Mouse (Mus musculus) effector memory CD4-positive, alpha-beta T cell, adult 7 months (primary cell): ENCODE data around the gene Mapk14. TPM values are rescaled to one million over a fixed set of nuclear protein-coding genes. Genes with fewer than 3 reads are reported as not detected.

Source experiments
- polyA plus RNA-seq: library from polyadenylated mRNA; unstranded; fragments of 100-300 nt; shearing (Covaris generic); gene quantifications from one replicate; pipeline ENCODE4 v1.2.1, GENCODE M21; 2017

Gene Mapk14
- polyA plus RNA-seq = 107 TPM

DNA sequence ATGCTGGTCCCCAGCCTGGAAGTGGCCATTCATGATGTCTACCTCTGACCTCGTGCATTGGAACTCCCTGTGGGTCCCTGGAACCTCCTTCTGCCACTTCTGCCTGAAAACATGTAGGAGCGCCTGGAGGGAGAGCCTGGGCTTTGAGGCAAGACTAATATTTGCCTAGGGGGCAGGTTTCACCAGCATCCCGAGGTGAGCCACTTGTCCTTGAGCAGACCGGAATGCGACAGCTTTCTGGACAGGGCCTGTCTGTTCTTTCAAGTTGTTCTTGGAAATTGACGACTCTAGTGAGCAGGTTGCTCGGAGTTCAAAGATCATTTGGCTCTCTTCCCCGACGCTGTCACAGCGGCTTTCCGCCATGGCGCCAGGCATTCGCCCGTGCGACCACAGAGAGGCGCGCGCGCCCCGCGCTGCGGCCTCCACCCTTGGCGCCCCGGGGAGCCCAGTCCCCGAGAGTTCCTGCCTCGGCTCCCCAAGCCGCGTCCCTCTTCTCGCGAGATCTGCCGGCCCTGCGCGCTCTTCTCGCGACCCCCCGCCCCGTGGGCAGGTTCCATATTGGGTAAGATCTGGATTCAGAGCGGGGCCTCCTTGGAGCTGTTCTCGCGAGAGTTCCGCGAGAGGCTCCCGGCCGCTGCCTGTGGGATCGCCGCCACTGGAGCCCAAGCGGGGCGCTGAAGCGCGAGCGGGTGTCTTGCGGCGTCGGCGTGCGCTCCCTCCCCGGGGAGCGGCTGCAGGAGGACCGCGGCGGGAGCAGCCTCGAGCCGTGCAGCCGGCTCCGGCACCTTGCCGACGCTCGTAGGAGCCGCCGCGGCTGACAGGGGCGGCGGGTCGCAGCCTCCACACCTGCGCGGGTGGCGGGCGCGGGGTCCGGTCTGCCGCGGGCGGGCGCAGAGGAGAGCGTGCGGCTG, at the start of gene Mapk14:
Gene Mapk14 (plus strand): TSS at position 554 of the 911 bp plus-strand sequence.

DNA sequence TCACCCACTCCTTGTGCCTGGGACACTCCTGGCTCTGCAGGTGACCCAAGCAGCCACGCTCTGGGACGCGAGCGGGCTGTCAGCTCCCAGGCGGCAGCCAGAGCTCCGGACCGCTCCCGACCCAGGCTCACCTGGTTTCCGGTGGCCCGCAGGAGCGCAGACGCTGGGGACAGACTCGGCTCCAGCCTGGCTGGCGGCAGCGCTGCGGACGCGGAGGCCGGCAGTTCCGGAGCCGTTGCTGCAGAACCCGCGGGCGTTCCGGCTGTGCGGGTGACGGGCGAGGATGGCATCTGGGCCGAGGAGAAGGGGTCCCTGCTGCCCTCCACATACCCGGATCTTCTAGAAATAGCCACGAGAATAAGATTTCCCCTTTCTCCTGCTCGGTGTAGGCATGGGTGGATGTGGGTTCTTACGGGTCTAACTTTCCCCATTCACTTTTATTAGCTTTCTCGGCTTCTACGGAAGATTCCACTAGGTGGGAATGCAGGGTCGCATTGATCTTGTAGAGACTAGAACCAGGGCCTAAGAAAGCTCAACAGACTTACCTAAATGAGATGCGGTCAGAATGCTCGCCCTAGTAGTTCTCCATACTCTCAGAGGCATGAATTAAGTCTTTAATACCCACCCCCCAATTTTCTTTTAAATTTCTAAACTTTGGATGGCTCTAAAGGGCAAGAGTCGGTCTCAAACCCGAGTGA, 1.4 kb upstream of the Mapk14 start, which contains the start of gene Slc26a8:
Gene Slc26a8 (minus strand): TSS at position 648 of the 698 bp plus-strand sequence.

DNA sequence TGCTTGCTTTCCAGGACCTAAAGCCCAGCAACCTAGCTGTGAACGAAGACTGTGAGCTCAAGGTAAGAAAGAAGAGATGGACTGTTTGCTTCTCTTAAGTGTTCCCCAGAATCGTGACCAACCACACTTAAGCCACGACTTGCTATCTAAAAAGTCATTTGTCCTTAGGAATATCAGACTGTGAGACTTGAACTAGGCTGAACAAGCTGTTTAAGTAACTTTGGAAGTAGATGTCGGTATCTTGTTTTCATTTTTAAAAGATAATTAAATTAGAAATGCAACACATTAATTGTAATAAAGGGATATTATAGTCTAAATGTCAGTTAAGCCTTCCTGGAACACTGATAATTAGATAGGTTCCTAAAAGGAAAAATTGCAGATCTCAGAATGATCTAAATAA, 34.7 kb downstream of the Mapk14 start, which contains the start of gene AC170998.1:
Gene AC170998.1 (plus strand): TSS at position 301 of the 400 bp plus-strand sequence.

DNA sequence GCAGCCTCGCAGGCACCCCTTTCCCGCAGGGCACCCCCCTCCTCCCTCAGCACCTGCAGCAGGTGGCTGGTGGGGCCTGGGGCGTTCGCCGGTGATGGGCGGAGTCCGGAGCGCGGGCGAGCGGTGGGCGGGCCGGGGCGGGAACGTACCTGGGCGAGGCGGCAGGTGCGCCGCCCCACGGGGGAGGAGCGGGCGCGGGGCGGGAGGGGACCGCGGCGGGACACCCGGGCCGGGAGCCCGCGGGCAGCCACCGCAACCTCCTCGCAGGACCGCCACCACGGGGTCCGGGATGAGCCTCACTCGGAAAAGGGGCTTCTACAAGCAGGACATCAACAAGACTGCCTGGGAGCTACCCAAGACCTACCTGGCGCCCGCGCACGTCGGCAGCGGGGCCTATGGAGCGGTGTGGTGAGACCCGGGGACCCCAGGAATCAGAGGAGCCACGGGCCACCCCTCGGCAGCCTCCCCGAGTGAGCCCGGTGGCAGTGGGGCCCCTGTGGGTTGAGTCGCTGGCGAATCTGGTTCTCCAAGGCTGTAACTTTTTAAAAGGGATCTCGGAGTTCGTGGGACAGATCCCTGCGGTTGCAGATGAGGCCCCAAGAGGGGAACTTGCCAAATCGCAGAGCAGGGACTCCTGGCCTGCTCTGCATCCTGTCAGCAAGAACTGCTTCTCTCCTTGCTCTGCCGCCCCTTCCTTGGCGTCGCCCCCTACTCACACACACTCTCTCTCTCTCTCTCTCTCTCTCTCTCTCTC, 78.2 kb downstream of the Mapk14 start, which contains the start of gene Mapk13:
Gene Mapk13 (plus strand): TSS at position 177 of the 754 bp plus-strand sequence.

Other genes starting within 250 kb of the Mapk14 start
- 67.9 TPM for gene Fkbp5, start 173.8 kb upstream of the Mapk14 start, polyA plus RNA-seq
- gene Armc12, start 160.5 kb upstream of the Mapk14 start, polyA plus RNA-seq = not detected
- gene Clpsl2, start 141.9 kb upstream of the Mapk14 start, polyA plus RNA-seq = not detected
- gene Clps, start 130.6 kb upstream of the Mapk14 start, polyA plus RNA-seq = not detected
- gene Lhfpl5, start 115.7 kb upstream of the Mapk14 start, polyA plus RNA-seq = not detected
- gene Srpk1, start 68.6 kb upstream of the Mapk14 start, polyA plus RNA-seq = 265 TPM
- gene Slc26a8, start 1.1 kb upstream of the Mapk14 start, polyA plus RNA-seq = 0.54 TPM
- 8.5 TPM for gene AC170998.1, start 34.8 kb downstream of the Mapk14 start, polyA plus RNA-seq
- gene Mapk13, start 78.0 kb downstream of the Mapk14 start, polyA plus RNA-seq = not detected
- 15.1 TPM for gene Brpf3, start 109.8 kb downstream of the Mapk14 start, polyA plus RNA-seq
- gene Pnpla1, start 167.1 kb downstream of the Mapk14 start, polyA plus RNA-seq = not detected
- gene 4930539E08Rik, start 224.0 kb downstream of the Mapk14 start, polyA plus RNA-seq = 0.16 TPM